Mouse (Mus musculus): ENCODE measurements around the gene Cox16.

The Cox16 gene

GRCm38 (mm10) chr12:81324991-81325390 lies 159.9 kb downstream of the Cox16 start:
- DNase-seq (ENCODE audit: low spot score in 2 of 2), result no peak

- DNase-seq (ENCODE audit: low spot score in 2 of 2), result no peak
Measured at GRCm38 (mm10) chr12:81324116-81324515, 160.8 kb downstream of the Cox16 start.

- peak; percentile 4 to 5 for DNase-seq (ENCODE audit: low spot score in 2 of 2)
Measured at GRCm38 (mm10) chr12:81321021-81321420, 163.9 kb downstream of the Cox16 start.

- no peak for DNase-seq (ENCODE audit: low spot score in 2 of 2)
Measured at GRCm38 (mm10) chr12:81317811-81318210, 167.1 kb downstream of the Cox16 start.

GRCm38 (mm10) chr12:81315953-81316352 lies 169.0 kb downstream of the Cox16 start:
- DNase-seq (ENCODE audit: low spot score in 2 of 2), result no peak
